Comparison of ENCODE assay signal across 9 mouse cellular contexts in the genomic region with DNA sequence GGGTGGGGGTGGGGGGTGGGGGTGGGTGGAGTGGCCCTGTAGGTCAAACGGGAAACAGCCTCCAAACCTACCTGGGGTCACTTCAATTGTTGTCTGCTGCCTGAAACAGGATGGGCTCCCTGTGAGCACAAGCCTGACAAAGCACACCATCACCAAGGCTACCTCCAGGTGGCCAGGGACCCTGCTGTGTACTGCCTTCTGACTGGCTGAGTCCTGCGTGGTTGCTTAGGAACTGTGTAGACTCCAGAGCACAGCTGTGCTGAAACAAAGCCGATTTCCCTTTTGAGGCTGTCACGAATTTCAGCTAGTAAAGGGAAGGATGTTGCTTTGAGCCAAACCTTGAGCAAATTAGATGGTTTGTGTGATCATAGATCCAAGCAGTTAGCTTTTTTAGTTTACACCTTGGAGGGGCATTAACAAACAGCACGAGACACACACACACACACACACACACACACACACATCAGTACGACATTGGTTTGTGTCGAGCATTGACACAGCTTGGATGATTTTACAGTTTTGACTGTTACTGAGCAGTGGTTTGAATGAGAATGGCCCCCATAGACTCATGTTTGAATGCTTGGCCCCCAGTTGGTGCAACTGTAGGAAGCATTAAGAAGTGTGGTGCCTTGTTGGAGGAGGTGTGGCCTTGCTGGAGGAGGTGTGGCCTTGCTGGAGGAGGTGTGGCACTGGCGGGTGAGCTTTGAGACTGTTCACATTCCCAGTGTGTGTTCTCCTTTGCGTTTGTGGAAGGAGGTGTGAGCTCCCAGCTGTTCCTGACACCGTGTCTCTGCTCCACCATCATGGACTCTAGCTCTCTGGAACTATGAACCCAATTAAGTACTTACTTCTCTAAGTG. TPM values are rescaled to one million over a fixed set of nuclear protein-coding genes. Genes with fewer than 3 reads are reported as not detected.
DNase-seq lines count a peak whose midpoint lies in the region; ATAC-seq lines count a peak whose summit lies in the region.
"Had no signal": no experiment of that assay in that cellular context is flagged by ENCODE, and none has a peak within 500 bp of the region (broad histone marks: within the 10 kb centered on the region; RNA-seq: fewer than 3 reads in every experiment).

No protein-coding gene starts in this region.

- H3K9me3 ChIP-seq in forebrain, embryonic 11.5 days (ENCODE audit: control insufficient read depth, low read length), result no peaks in the 10 kb centered on the region
- H3K9me3 ChIP-seq in liver, embryonic 16.5 days (replicated peaks; ENCODE audit: control insufficient read depth, low read length), result no peaks in the 10 kb centered on the region

- 3% methylated on average over 10 of the region's 10 CpGs for WGBS in forebrain, embryonic 11.5 days
- 18% methylated on average over 10 of the region's 10 CpGs for WGBS in liver, embryonic 16.5 days (ENCODE audit: insufficient replicate concordance)

- no peak overlapping the region for H3K4me3 ChIP-seq in forebrain, embryonic 11.5 days (ENCODE audit: low read depth, low read length)
- no peak overlapping the region for H3K4me3 ChIP-seq in liver, embryonic 16.5 days (ENCODE audit: low read depth, low read length)

- DNase-seq in kidney, postnatal 4 days, result peak; percentile 12 to 24
- DNase-seq in kidney, adult 11 months, result no peak
- DNase-seq in forebrain, embryonic 11.5 days (ENCODE audit: low spot score), result peak; percentile 78
- DNase-seq in layer of hippocampus, adult 18-20 months (ENCODE audit: low spot score in 2 of 2), result peak; percentile 63 to 78
- peak; percentile 82 to 92 for DNase-seq in right cerebral cortex, postnatal 10 days (ENCODE audit: low spot score in 2 of 2)
- no peak for DNase-seq in gastrocnemius, adult 8-10 months (ENCODE audit: low spot score in 2 of 2)
- no peak for DNase-seq in ovary, postnatal 36 days (ENCODE audit: low spot score)

- H3K36me3 ChIP-seq in forebrain, embryonic 11.5 days (ENCODE audit: control insufficient read depth, insufficient read depth, low read length), result no peaks in the 10 kb centered on the region
- no peaks in the 10 kb centered on the region for H3K36me3 ChIP-seq in liver, embryonic 16.5 days (ENCODE audit: control insufficient read depth, insufficient read depth)

- peak overlapping the region; percentile 37; the same call in 1 of the 2 replicates for H3K4me2 ChIP-seq in forebrain, embryonic 11.5 days (ENCODE audit: low read depth, low read length, severe bottlenecking)
- no peak overlapping the region for H3K4me2 ChIP-seq in liver, embryonic 16.5 days (ENCODE audit: low read depth, low read length)

- H3K27ac ChIP-seq in forebrain, embryonic 11.5 days (ENCODE audit: low read depth, low read length), result peak overlapping the region; percentile 81
- no peak overlapping the region for H3K27ac ChIP-seq in liver, embryonic 16.5 days (ENCODE audit: low read length)

- H3K27me3 ChIP-seq in forebrain, embryonic 11.5 days (ENCODE audit: control insufficient read depth, insufficient read depth, low read length), result no peaks in the 10 kb centered on the region
- H3K27me3 ChIP-seq in liver, embryonic 16.5 days (ENCODE audit: control insufficient read depth, insufficient read depth, low read depth, low read length), result no peaks in the 10 kb centered on the region

- peak overlapping the region; percentile 8; the same call in 1 of the 2 replicates for H3K9ac ChIP-seq in forebrain, embryonic 11.5 days (ENCODE audit: low read length)
- no peak overlapping the region for H3K9ac ChIP-seq in liver, embryonic 16.5 days (ENCODE audit: low read depth, low read length)

- peak; percentile 96 for ATAC-seq in forebrain, embryonic 11.5 days (replicated peaks; ENCODE audit: low FRiP score)
- peak; percentile 79 for ATAC-seq in liver, embryonic 16.5 days (ENCODE audit: low read depth)

- 0 out of 2 replicates have a peak, but pooled peaks cover 5% of the 10 kb centered on the region for H3K4me1 ChIP-seq in forebrain, embryonic 11.5 days (replicated peaks; ENCODE audit: control insufficient read depth, insufficient read depth, low read length)
- H3K4me1 ChIP-seq in liver, embryonic 16.5 days (ENCODE audit: control insufficient read depth, low read depth, low read length), result peaks cover under 1% of the 10 kb centered on the region

RNA-seq across cellular contexts. Expression of gene Erv3, which starts 11.8 kb away (rescaled TPM):
- polyA plus RNA-seq in forebrain, embryonic 11.5 days (2014; fragmentation: Nextera tagmentation; extraction: Ambion mirVana), result not detected in 2 replicates
- under 1 TPM; 0.18 to 0.20 TPM for total RNA-seq in layer of hippocampus, adult 18-20 months (2021)
- not detected in 2 replicates for polyA plus RNA-seq in liver, embryonic 16.5 days (2015; fragmentation: Nextera tagmentation; extraction: Ambion mirVana)
- total RNA-seq in gastrocnemius, adult 8-10 months (2022), result not detected
- polyA plus RNA-seq: spleen, adult 2 months had no signal

Comparison
In these comparisons a context has a peak if more than half of its experiments do, and no peak if none do; other contexts are left out.
1. DNase-seq: peak in kidney, postnatal 4 days (2 of 2), forebrain, embryonic 11.5 days (single experiment), layer of hippocampus, adult 18-20 months (2 of 2) and right cerebral cortex, postnatal 10 days (2 of 2); none in kidney, adult 11 months (single experiment), gastrocnemius, adult 8-10 months (0 of 2) and ovary, postnatal 36 days (single experiment).